Mouse (Mus musculus): ENCODE data around the gene Foxn2. TPM values are rescaled to one million over a fixed set of nuclear protein-coding genes. Genes with fewer than 3 reads are reported as not detected.

The Foxn2 gene
- polyA plus RNA-seq, 1 experiment from 2014 or later: 10.7 TPM

DNA sequence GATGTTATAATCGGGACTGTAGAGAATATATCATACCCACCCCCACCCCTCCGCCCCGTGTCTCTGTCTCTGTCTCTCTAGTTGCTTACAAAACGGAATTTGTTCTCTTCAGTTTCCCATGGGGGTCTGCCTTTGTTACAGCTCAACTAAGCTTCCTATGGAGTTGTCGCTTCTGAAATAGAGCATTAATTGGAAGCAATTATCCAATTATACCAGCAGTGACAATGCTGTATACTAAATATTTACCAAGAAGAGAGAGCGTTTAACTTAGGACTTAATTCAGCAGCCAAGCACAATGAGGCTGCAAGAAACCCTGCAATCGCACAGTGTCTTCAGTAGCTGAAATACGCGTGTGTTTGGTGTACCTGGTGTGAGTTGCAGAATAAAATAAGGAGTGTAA lies 53.0 kb downstream of the Foxn2 start:
- Histone ChIP-seq H3K9me3 (replicated peaks) (no peaks in the 10 kb centered on the region), H3K4me2 (no peak overlapping the region), H3K4me1 (replicated peaks) (no peaks in the 10 kb centered on the region), H3K27me3 (no peaks in the 10 kb centered on the region), H3K27ac (replicated peaks) (no peak overlapping the region), H3K9ac (no peak overlapping the region), H3K4me3 (replicated peaks) (no peak overlapping the region), H3K36me3 (replicated peaks) (peaks cover 34% of the 10 kb centered on the region)
- no peak for ATAC-seq (ENCODE audit: insufficient read depth)
- 80% methylated on average over 9 of the region's 9 CpGs for WGBS (ENCODE audit: insufficient replicate concordance)

DNA sequence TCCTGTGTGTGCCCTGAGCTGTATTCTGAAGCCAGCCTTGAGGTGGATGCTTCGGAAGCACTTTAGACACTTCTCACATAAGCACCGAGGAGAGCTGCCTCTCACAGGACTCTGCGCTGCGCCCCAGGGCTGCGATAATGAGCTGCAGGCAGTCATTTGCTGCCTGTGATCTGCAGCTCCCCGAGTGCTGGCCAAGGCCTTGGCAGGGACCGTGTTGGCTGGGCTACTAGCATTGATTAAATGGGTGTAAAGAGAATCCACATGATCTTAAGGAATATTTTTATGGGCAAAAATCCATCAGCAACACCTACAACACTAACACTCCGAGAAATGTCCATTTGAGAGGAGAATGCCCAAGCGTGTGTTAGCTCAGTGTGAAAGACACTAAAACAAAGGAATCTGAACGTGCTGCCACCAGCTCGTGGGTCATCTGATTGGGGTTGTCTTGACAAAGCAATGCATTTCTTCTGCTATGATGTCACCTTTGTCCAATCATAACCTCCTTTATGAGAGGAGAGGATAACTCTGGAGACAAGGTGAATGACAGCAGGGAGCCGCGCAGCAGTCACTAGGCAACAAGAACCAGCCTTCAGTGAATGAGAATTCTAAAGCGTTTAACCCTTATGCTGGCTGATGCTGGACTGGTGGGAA lies 53.7 kb downstream of the Foxn2 start:
- no peaks in the 10 kb centered on the region for H3K9me3 ChIP-seq (replicated peaks)
- no peaks in the 10 kb centered on the region for H3K27me3 ChIP-seq
- no peak overlapping the region for H3K4me2 ChIP-seq
- no peak overlapping the region for H3K9ac ChIP-seq
- H3K36me3 ChIP-seq (replicated peaks): peaks cover 34% of the 10 kb centered on the region
- no peaks in the 10 kb centered on the region for H3K4me1 ChIP-seq (replicated peaks)
- ATAC-seq (ENCODE audit: insufficient read depth): no peak
- no peak overlapping the region for H3K4me3 ChIP-seq (replicated peaks)
- no peak overlapping the region for H3K27ac ChIP-seq (replicated peaks)
- WGBS (ENCODE audit: insufficient replicate concordance): 86% methylated on average over 14 of the region's 14 CpGs

DNA sequence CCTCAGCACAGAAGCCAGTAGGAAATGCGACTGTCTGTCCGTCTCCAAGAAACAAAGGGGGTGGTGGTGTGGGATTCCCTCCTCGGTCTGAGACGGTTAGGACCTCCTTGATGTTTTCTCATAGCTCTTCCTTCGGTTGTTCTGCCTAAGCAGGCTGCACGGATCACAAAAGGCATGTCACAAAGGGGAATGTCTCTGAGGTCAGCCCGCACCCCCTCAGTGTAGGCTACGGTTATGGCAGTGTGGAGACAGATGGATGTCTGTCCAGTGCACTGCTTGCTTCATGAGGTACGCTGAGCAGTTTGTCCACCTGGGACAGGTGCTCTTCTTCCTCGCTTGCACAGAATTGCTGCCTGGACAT lies 54.2 kb downstream of the Foxn2 start:
- H3K9ac ChIP-seq: no peak overlapping the region
- no peak overlapping the region for H3K27ac ChIP-seq (replicated peaks)
- no peaks in the 10 kb centered on the region for H3K9me3 ChIP-seq (replicated peaks)
- no peak for ATAC-seq (ENCODE audit: insufficient read depth)
- no peaks in the 10 kb centered on the region for H3K4me1 ChIP-seq (replicated peaks)
- 79% methylated on average over 10 of the region's 10 CpGs for WGBS (ENCODE audit: insufficient replicate concordance)
- H3K27me3 ChIP-seq: no peaks in the 10 kb centered on the region
- H3K4me2 ChIP-seq: no peak overlapping the region
- peaks cover 32% of the 10 kb centered on the region for H3K36me3 ChIP-seq (replicated peaks)
- H3K4me3 ChIP-seq (replicated peaks): no peak overlapping the region

DNA sequence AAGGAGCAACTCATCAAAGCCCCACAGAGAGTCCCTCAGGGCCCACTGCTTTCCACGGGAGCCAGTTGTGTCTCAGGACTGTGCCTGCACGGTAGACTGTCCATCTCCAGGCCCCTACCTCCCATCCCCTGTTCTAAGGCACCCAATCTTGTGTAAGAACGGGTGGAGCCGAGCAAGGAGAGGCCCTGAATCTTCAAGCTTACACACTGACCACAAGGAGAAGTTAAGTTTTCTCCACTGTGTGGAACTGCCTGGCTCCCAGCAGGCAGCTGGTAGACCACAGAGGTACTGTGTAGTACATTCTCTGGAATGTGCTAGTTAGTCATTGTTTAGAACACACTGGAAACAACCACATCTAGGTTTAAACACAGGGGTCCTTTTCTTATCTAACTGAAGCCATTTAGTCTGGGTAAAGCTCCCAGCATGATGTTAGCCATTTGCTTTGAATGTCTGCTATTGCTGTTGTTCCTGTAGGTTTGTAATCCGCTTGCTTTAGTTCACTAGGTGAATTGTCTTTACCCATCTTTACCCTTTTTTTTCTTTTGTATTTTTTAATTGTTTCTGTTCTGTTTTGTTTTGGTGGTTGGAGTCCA lies 57.7 kb downstream of the Foxn2 start:
- Histone ChIP-seq H3K4me2 (no peak overlapping the region), H3K36me3 (replicated peaks) (0 out of 2 replicates have a peak, but pooled peaks cover 8% of the 10 kb centered on the region), H3K27ac (replicated peaks) (0 out of 2 replicates have a peak overlapping the region, but pooled peaks have one; percentile 29), H3K27me3 (no peaks in the 10 kb centered on the region), H3K4me1 (replicated peaks) (no peaks in the 10 kb centered on the region), H3K9ac (no peak overlapping the region), H3K9me3 (replicated peaks) (no peaks in the 10 kb centered on the region), H3K4me3 (replicated peaks) (no peak overlapping the region)
- WGBS (ENCODE audit: insufficient replicate concordance): 58% methylated on average over 5 of the region's 5 CpGs
- ATAC-seq (ENCODE audit: insufficient read depth): 0 out of 2 replicates have a peak, but pooled peaks have one; percentile 34

DNA sequence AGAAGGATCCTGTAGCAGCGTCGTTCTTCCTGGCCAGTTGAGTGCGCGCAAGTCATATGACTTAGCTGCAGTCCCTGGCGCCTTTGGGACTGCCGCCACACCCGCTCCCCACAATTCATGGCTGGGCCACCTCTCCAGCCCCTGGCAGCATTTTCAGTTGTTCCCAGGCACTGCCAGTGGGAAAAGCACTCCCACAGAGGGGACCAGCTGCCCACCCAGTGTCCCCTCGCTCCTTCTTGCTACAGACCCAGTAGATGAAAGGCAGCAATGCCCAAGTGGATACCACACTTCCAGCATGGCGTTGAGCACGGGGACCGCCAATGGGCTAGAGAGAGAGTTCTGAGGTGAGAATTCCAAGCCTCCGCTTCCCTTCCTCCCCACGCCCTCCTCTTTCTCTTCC lies 63.5 kb downstream of the Foxn2 start:
- no peak overlapping the region for H3K27ac ChIP-seq (replicated peaks)
- 81% methylated on average over 13 of the region's 13 CpGs for WGBS (ENCODE audit: insufficient replicate concordance)
- no peak overlapping the region for H3K4me2 ChIP-seq

DNA sequence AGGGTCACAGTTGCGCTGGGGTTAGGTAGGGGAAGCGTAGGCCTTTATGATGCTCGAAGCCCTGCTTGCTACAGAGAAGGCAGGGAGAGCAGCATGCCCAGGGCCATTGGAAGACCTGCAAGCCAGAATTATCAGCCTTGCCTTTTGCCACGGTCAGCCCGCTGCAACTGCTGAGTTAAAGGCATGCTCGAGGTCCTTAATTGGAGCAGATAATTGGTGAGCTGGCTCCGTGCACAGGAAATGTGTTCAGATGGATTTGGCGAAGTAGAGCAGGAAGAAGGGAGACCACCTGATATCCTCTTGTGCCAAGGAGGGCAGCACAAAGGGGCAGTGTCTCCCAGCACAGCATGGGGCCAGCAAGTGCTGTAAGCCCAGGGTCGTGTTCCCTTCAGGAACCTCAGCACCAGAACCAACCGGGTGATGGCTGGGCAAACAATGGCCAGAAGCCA lies 64.8 kb downstream of the Foxn2 start:
- H3K27ac ChIP-seq (replicated peaks): no peak overlapping the region
- no peak overlapping the region for H3K9ac ChIP-seq
- H3K4me3 ChIP-seq (replicated peaks): no peak overlapping the region
- H3K4me1 ChIP-seq (replicated peaks): 0 out of 2 replicates have a peak, but pooled peaks cover 5% of the 10 kb centered on the region
- H3K9me3 ChIP-seq (replicated peaks): no peaks in the 10 kb centered on the region
- WGBS (ENCODE audit: insufficient replicate concordance): 38% methylated on average over 10 of the region's 10 CpGs
- H3K4me2 ChIP-seq: no peak overlapping the region
- H3K27me3 ChIP-seq: no peaks in the 10 kb centered on the region
- H3K36me3 ChIP-seq (replicated peaks): no peaks in the 10 kb centered on the region
- ATAC-seq (ENCODE audit: insufficient read depth): no peak

More for the DNA sequence above, 63.5 kb downstream of the Foxn2 start:
- no peaks in the 10 kb centered on the region for H3K27me3 ChIP-seq
- no peak for ATAC-seq (ENCODE audit: insufficient read depth)
- H3K9me3 ChIP-seq (replicated peaks): no peaks in the 10 kb centered on the region
- no peak overlapping the region for H3K9ac ChIP-seq
- H3K4me1 ChIP-seq (replicated peaks): 0 out of 2 replicates have a peak, but pooled peaks cover 2% of the 10 kb centered on the region
- H3K36me3 ChIP-seq (replicated peaks): no peaks in the 10 kb centered on the region
- H3K4me3 ChIP-seq (replicated peaks): no peak overlapping the region

DNA sequence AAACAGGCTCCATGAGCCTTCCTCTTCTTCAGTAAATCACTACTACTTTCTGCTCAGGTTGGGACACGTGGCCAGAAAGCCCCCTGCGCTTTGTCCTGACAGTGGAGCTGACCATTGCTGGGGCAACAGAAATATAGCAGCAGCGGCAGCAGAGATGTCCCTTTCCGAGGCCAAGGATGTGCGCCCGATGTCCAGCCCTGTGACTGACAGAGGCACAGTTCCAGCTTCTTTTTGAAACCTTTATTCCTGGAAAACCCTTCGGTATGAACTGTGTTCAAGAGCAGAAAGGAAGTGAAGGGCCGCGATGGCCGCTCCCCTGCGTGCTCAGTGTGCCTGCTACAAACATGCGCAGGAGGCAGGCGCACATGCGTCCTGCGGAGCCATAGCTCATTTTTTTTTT lies 65.4 kb downstream of the Foxn2 start:
- H3K4me2 ChIP-seq: no peak overlapping the region
- H3K36me3 ChIP-seq (replicated peaks): no peaks in the 10 kb centered on the region
- no peak overlapping the region for H3K4me3 ChIP-seq (replicated peaks)
- WGBS (ENCODE audit: insufficient replicate concordance): 81% methylated on average over 15 of the region's 15 CpGs
- H3K27me3 ChIP-seq: no peaks in the 10 kb centered on the region
- H3K27ac ChIP-seq (replicated peaks): no peak overlapping the region
- no peaks in the 10 kb centered on the region for H3K9me3 ChIP-seq (replicated peaks)
- ATAC-seq (ENCODE audit: insufficient read depth): no peak
- 0 out of 2 replicates have a peak, but pooled peaks cover 6% of the 10 kb centered on the region for H3K4me1 ChIP-seq (replicated peaks)
- H3K9ac ChIP-seq: no peak overlapping the region

DNA sequence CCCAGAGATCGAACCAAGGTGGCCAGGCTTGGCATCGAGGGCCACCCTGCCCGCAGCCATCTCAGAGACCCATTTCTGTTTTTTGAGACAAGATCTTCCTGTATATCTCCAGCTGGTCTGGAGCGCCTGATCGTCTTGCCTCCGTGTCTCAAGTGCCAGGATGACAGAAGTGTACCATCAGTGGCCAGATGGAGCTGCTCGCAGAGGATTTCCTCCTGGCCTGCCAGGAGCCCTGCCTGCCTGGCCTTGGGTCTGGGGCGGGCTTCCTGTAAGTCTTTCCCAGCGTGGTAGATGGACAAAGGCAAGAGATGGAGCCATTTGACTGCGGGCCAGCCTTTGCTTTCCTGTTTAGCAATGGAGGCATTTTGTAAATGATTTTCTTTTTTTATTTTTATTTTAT lies 66.9 kb downstream of the Foxn2 start:
- Histone ChIP-seq H3K27ac (replicated peaks) (no peak overlapping the region), H3K9ac (no peak overlapping the region), H3K9me3 (replicated peaks) (no peaks in the 10 kb centered on the region), H3K4me2 (no peak overlapping the region), H3K36me3 (replicated peaks) (no peaks in the 10 kb centered on the region), H3K4me3 (replicated peaks) (no peak overlapping the region), H3K27me3 (no peaks in the 10 kb centered on the region), H3K4me1 (replicated peaks) (0 out of 2 replicates have a peak, but pooled peaks cover 9% of the 10 kb centered on the region)
- 62% methylated on average over 10 of the region's 10 CpGs for WGBS (ENCODE audit: insufficient replicate concordance)
- no peak for ATAC-seq (ENCODE audit: insufficient read depth)

DNA sequence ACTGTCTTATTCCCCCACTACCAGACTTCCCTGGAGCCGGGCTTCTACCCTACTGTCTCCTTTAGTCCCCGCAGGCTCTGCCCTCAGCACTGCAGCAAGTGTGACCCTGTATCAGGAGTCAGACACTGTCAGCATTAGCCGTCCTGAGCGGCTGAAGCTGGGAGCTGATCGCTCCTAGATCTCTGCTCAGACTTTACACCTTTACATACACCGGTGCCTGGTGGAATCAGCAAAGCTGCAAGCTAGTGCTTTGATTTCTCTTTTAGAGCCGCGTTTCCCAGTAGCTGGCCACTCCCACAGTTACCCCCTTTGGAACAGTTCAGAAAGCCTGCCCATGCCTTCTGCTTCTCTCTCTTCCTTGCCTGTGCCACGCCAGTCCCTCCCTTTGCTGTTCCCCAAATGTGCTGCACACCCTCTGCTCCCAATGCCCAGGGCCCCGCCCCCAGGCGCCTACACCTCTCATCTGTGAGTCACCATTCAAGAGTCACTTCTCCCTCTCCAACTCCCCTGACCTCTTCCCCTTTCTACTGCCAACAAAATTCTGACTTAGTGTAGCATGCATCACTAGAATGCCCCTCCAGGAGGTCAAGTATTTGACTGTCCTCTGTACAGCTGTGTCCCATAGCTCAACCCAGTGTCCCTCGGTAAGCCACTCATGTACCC lies 68.5 kb downstream of the Foxn2 start:
- Histone ChIP-seq H3K9ac (no peak overlapping the region), H3K4me3 (replicated peaks) (0 out of 2 replicates have a peak overlapping the region, but pooled peaks have one; percentile 9), H3K27me3 (no peaks in the 10 kb centered on the region), H3K4me2 (peak overlapping the region; percentile 49), H3K36me3 (replicated peaks) (no peaks in the 10 kb centered on the region), H3K27ac (replicated peaks) (no peak overlapping the region), H3K4me1 (replicated peaks) (0 out of 2 replicates have a peak, but pooled peaks cover 9% of the 10 kb centered on the region), H3K9me3 (replicated peaks) (no peaks in the 10 kb centered on the region)
- peak; percentile 60 for ATAC-seq (ENCODE audit: insufficient read depth)
- 16% methylated on average over 12 of the region's 12 CpGs for WGBS (ENCODE audit: insufficient replicate concordance)

DNA sequence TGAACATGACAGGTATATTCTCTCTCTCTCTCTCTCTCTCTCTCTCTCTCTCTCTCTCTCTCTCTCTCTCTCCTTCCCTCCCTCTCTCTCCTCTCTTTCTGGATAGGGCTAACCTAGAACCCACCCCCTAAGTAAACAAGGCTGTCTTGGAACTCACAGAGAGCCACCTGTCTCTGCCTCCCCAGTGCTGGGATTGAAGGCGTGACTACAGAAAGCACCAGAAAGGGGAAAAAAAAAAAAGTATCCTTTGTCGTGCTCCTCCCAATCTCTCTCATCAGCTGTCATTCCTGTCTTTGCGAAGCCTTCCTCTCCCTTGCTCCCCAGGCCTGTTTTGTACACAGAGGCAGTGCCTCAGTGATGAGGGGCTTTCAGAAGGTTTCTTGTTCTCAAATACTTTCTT lies 69.5 kb downstream of the Foxn2 start:
- Histone ChIP-seq H3K9ac (no peak overlapping the region), H3K36me3 (replicated peaks) (no peaks in the 10 kb centered on the region), H3K4me2 (no peak overlapping the region), H3K27me3 (no peaks in the 10 kb centered on the region), H3K9me3 (replicated peaks) (no peaks in the 10 kb centered on the region), H3K27ac (replicated peaks) (no peak overlapping the region), H3K4me3 (replicated peaks) (no peak overlapping the region), H3K4me1 (replicated peaks) (0 out of 2 replicates have a peak, but pooled peaks cover 9% of the 10 kb centered on the region)
- ATAC-seq (ENCODE audit: insufficient read depth): no peak
- WGBS (ENCODE audit: insufficient replicate concordance): 59% methylated on average over 3 of the region's 3 CpGs

DNA sequence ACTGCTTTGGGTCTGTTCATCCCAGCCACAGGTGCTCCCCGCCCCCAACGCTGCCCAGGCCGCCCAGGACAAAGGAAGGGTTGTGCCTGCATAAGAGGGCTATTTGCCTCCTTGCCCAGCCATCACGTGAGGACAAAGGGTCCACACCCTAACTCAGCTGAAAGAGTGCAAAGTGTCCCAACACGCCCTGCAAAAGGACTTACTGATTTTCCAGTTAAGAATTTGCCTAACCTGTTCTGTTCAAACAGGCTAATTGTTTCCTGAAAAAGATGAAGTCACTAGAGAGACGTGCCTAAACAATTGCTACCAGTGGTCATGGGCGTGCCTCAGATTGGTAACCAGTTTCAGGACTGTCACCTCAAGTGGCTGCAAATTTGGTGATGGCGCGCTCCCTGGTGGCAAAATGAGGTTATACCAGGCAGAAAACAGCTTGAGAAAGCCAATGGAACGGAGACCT lies 70.6 kb downstream of the Foxn2 start:
- Histone ChIP-seq H3K27ac (replicated peaks) (no peak overlapping the region), H3K4me2 (no peak overlapping the region), H3K4me1 (replicated peaks) (0 out of 2 replicates have a peak, but pooled peaks cover 9% of the 10 kb centered on the region), H3K9me3 (replicated peaks) (no peaks in the 10 kb centered on the region), H3K9ac (no peak overlapping the region), H3K27me3 (no peaks in the 10 kb centered on the region), H3K36me3 (replicated peaks) (no peaks in the 10 kb centered on the region), H3K4me3 (replicated peaks) (no peak overlapping the region)
- WGBS (ENCODE audit: insufficient replicate concordance): 19% methylated on average over 10 of the region's 10 CpGs
- ATAC-seq (ENCODE audit: insufficient read depth): peak; percentile 32; the same call in 1 of the 2 replicates

All from liver, embryonic 15.5 days (tissue).